Mouse (Mus musculus): ENCODE results near the gene Stx7. TPM values are rescaled to one million over a fixed set of nuclear protein-coding genes. Genes with fewer than 3 reads are reported as not detected.

The Stx7 gene
- total and polyA plus RNA-seq, 3 experiments, result 92.8 to 176 (median 102) TPM

GRCm38 (mm10) chr10:24235426-24236283, 86.6 kb downstream of the Stx7 start:
- H3K4me3 ChIP-seq (replicated peaks in 1 of 3; ENCODE audit: low read depth in 2 of 3, low read length in 2 of 3, poor library complexity in 1 of 3), result no peak overlapping the region
- no peak overlapping the region for H3K4me2 ChIP-seq (ENCODE audit: insufficient read depth, low read depth, poor library complexity, severe bottlenecking)
- no peak for DNase-seq (ENCODE audit: extremely low read depth)
- no peaks in the 10 kb centered on the region for H3K4me1 ChIP-seq (ENCODE audit: control insufficient read depth in 1 of 2, insufficient read depth in 2 of 2)
- no peaks in the 10 kb centered on the region for H3K27me3 ChIP-seq (replicated peaks)
- dilution Hi-C loops (cut with MboI; ENCODE audit: extremely low pct_ligation_motif_present, extremely low pct_unique_long_range_greater_than_20kb, low sequenced_read_pairs) (no loop called here), in situ Hi-C loops (cut with MboI; ENCODE audit: low pct_ligation_motif_present, low pct_unique_long_range_greater_than_20kb, low sequenced_read_pairs) (loop anchor here (10.0 kb wide), 1 partner anchor 69 kb away; no protein-coding TSS in a partner anchor)
- TF ChIP-seq NELFE (IDR thresholded peaks at IDR 0.05; ENCODE audit: low read depth, low read length) (no peak), SIN3A (IDR thresholded peaks at IDR 0.05; ENCODE audit: low read length) (no peak)
- H3K9ac ChIP-seq (ENCODE audit: insufficient read depth, low read depth), result no peak overlapping the region
- H3K27ac ChIP-seq (ENCODE audit: insufficient read depth, low read depth), result no peak overlapping the region
- H3K9me3 ChIP-seq (replicated peaks; ENCODE audit: low read length), result peaks cover 5% of the 10 kb centered on the region
- H3K79me2 ChIP-seq (replicated peaks; ENCODE audit: control insufficient read depth, extremely low read depth, insufficient read depth, poor library complexity, severe bottlenecking), result no peaks in the 10 kb centered on the region
- no peaks in the 10 kb centered on the region for H3K36me3 ChIP-seq (replicated peaks in 1 of 2; ENCODE audit: control insufficient read depth in 1 of 2, insufficient read depth in 1 of 2, low read length in 1 of 2)

Other genes starting within 250 kb of the Stx7 start
- gene Taar1, start 228.9 kb upstream of the Stx7 start, total RNA-seq (2012; rRNA removed), result not detected in 2 replicates
- not detected in 2 replicates for gene Taar1, start 228.9 kb upstream of the Stx7 start, total RNA-seq (2014; rRNA removed)
- gene Taar1, start 228.9 kb upstream of the Stx7 start, polyA plus RNA-seq (2012; ENCODE audit: insufficient read length, low read depth), result not detected in 2 replicates
- not detected in 2 replicates for gene Taar2, start 210.7 kb upstream of the Stx7 start, total RNA-seq (2012; rRNA removed)
- not detected in 2 replicates for gene Taar2, start 210.7 kb upstream of the Stx7 start, total RNA-seq (2014; rRNA removed)
- gene Taar2, start 210.7 kb upstream of the Stx7 start, polyA plus RNA-seq (2012; ENCODE audit: insufficient read length, low read depth), result not detected in 2 replicates
- not detected in 2 replicates for gene Taar3, start 199.7 kb upstream of the Stx7 start, total RNA-seq (2012; rRNA removed)
- gene Taar3, start 199.7 kb upstream of the Stx7 start, total RNA-seq (2014; rRNA removed), result not detected in 2 replicates
- gene Taar3, start 199.7 kb upstream of the Stx7 start, polyA plus RNA-seq (2012; ENCODE audit: insufficient read length, low read depth), result not detected in 2 replicates
- not detected in 2 replicates for gene Taar4, start 188.8 kb upstream of the Stx7 start, total RNA-seq (2012; rRNA removed)
- not detected in 2 replicates for gene Taar4, start 188.8 kb upstream of the Stx7 start, total RNA-seq (2014; rRNA removed)
- gene Taar4, start 188.8 kb upstream of the Stx7 start, polyA plus RNA-seq (2012; ENCODE audit: insufficient read length, low read depth), result not detected in 2 replicates
- not detected in 2 replicates for gene Taar5, start 178.6 kb upstream of the Stx7 start, total RNA-seq (2012; rRNA removed)
- not detected in 2 replicates for gene Taar5, start 178.6 kb upstream of the Stx7 start, total RNA-seq (2014; rRNA removed)
- gene Taar5, start 178.6 kb upstream of the Stx7 start, polyA plus RNA-seq (2012; ENCODE audit: insufficient read length, low read depth), result not detected in 2 replicates
- gene Taar6, start 163.7 kb upstream of the Stx7 start, total RNA-seq (2012; rRNA removed), result not detected in 2 replicates
- gene Taar6, start 163.7 kb upstream of the Stx7 start, total RNA-seq (2014; rRNA removed), result not detected in 2 replicates
- gene Taar6, start 163.7 kb upstream of the Stx7 start, polyA plus RNA-seq (2012; ENCODE audit: insufficient read length, low read depth), result not detected in 2 replicates
- not detected in 2 replicates for gene Taar7a, start 155.8 kb upstream of the Stx7 start, total RNA-seq (2012; rRNA removed)
- not detected in 2 replicates for gene Taar7a, start 155.8 kb upstream of the Stx7 start, total RNA-seq (2014; rRNA removed)
- gene Taar7a, start 155.8 kb upstream of the Stx7 start, polyA plus RNA-seq (2012; ENCODE audit: insufficient read length, low read depth), result not detected in 2 replicates
- gene Taar7b, start 149.4 kb upstream of the Stx7 start, total RNA-seq (2012; rRNA removed), result not detected in 2 replicates
- gene Taar7b, start 149.4 kb upstream of the Stx7 start, total RNA-seq (2014; rRNA removed), result not detected in 2 replicates
- gene Taar7b, start 149.4 kb upstream of the Stx7 start, polyA plus RNA-seq (2012; ENCODE audit: insufficient read length, low read depth), result not detected in 2 replicates
- not detected in 2 replicates for gene Taar7d, start 122.1 kb upstream of the Stx7 start, total RNA-seq (2012; rRNA removed)
- not detected in 2 replicates for gene Taar7d, start 122.1 kb upstream of the Stx7 start, total RNA-seq (2014; rRNA removed)
- not detected in 2 replicates for gene Taar7d, start 122.1 kb upstream of the Stx7 start, polyA plus RNA-seq (2012; ENCODE audit: insufficient read length, low read depth)
- gene Taar7e, start 111.7 kb upstream of the Stx7 start, total RNA-seq (2012; rRNA removed), result not detected in 2 replicates
- not detected in 2 replicates for gene Taar7e, start 111.7 kb upstream of the Stx7 start, total RNA-seq (2014; rRNA removed)
- not detected in 2 replicates for gene Taar7e, start 111.7 kb upstream of the Stx7 start, polyA plus RNA-seq (2012; ENCODE audit: insufficient read length, low read depth)
- not detected in 2 replicates for gene Taar7f, start 99.8 kb upstream of the Stx7 start, total RNA-seq (2012; rRNA removed)
- not detected in 2 replicates for gene Taar7f, start 99.8 kb upstream of the Stx7 start, total RNA-seq (2014; rRNA removed)
- not detected in 2 replicates for gene Taar7f, start 99.8 kb upstream of the Stx7 start, polyA plus RNA-seq (2012; ENCODE audit: insufficient read length, low read depth)
- gene Taar8a, start 72.8 kb upstream of the Stx7 start, total RNA-seq (2012; rRNA removed), result not detected in 2 replicates
- not detected in 2 replicates for gene Taar8a, start 72.8 kb upstream of the Stx7 start, total RNA-seq (2014; rRNA removed)
- gene Taar8a, start 72.8 kb upstream of the Stx7 start, polyA plus RNA-seq (2012; ENCODE audit: insufficient read length, low read depth), result not detected in 2 replicates
- gene Taar8b, start 57.0 kb upstream of the Stx7 start, total RNA-seq (2012; rRNA removed), result not detected in 2 replicates
- not detected in 2 replicates for gene Taar8b, start 57.0 kb upstream of the Stx7 start, total RNA-seq (2014; rRNA removed)
- not detected in 2 replicates for gene Taar8b, start 57.0 kb upstream of the Stx7 start, polyA plus RNA-seq (2012; ENCODE audit: insufficient read length, low read depth)
- gene Taar8c, start 47.4 kb upstream of the Stx7 start, total RNA-seq (2012; rRNA removed), result not detected in 2 replicates
- gene Taar8c, start 47.4 kb upstream of the Stx7 start, total RNA-seq (2014; rRNA removed), result not detected in 2 replicates
- gene Taar8c, start 47.4 kb upstream of the Stx7 start, polyA plus RNA-seq (2012; ENCODE audit: insufficient read length, low read depth), result not detected in 2 replicates
- gene Taar9, start 39.8 kb upstream of the Stx7 start, total RNA-seq (2012; rRNA removed), result not detected in 2 replicates
- not detected in 2 replicates for gene Taar9, start 39.8 kb upstream of the Stx7 start, total RNA-seq (2014; rRNA removed)
- not detected in 2 replicates for gene Taar9, start 39.8 kb upstream of the Stx7 start, polyA plus RNA-seq (2012; ENCODE audit: insufficient read length, low read depth)
- not detected in 2 replicates for gene Moxd1, start 74.2 kb downstream of the Stx7 start, total RNA-seq (2012; rRNA removed)
- gene Moxd1, start 74.2 kb downstream of the Stx7 start, total RNA-seq (2014; rRNA removed), result not detected in 2 replicates
- not detected in 2 replicates for gene Moxd1, start 74.2 kb downstream of the Stx7 start, polyA plus RNA-seq (2012; ENCODE audit: insufficient read length, low read depth)

Measured in CH12.LX (cell line).